Mouse (Mus musculus): ENCODE measurements around the gene Olfr633.

GRCm38 (mm10) chr7:103971782-103972181 lies 27.5 kb downstream of the Olfr633 start:
- TF ChIP-seq POLR2A (IDR thresholded peaks at IDR 0.05; ENCODE audit: insufficient read length, low read depth) (no peak), MYOG (IDR thresholded peaks at IDR 0.05; ENCODE audit: control insufficient read depth in 1 of 3, insufficient read depth in 1 of 3, insufficient read length in 2 of 3, low read depth in 2 of 3) (no peak), MAX (IDR thresholded peaks at IDR 0.05; ENCODE audit: low read depth) (no peak), POLR2AphosphoS2 (IDR thresholded peaks at IDR 0.05; ENCODE audit: insufficient read length, low read depth) (no peak), REST (IDR thresholded peaks at IDR 0.05; ENCODE audit: insufficient read depth, insufficient read length) (no peak), USF1 (IDR thresholded peaks at IDR 0.05; ENCODE audit: low read depth) (no peak)
